Mouse (Mus musculus): Measurements from ENCODE around the gene Abcc1. TPM values are rescaled to one million over a fixed set of nuclear protein-coding genes. Genes with fewer than 3 reads are reported as not detected.

The Abcc1 gene
- total and polyA plus RNA-seq, 3 experiments: 30.2 to 49.7 (median 37.4) TPM

- no peaks in the 10 kb centered on the region for H3K27me3 ChIP-seq (replicated peaks)
- H3K4me3 ChIP-seq (replicated peaks in 1 of 3; ENCODE audit: low read depth in 2 of 3, low read length in 2 of 3, poor library complexity in 1 of 3): no peak overlapping the region
Observed at GRCm38 (mm10) chr16:14377321-14377720, 16.0 kb downstream of the Abcc1 start.

GRCm38 (mm10) chr16:14378654-14379053 is 17.3 kb downstream of the Abcc1 start:
- DNase-seq (ENCODE audit: extremely low read depth): peak; percentile 65
- no peak overlapping the region for H3K4me3 ChIP-seq (replicated peaks in 1 of 3; ENCODE audit: low read depth in 2 of 3, low read length in 2 of 3, poor library complexity in 1 of 3)
- H3K4me1 ChIP-seq (ENCODE audit: control insufficient read depth in 1 of 2, insufficient read depth in 2 of 2): peaks cover 14 to 83% of the 10 kb centered on the region in 2 experiments
- TF ChIP-seq E2F4 (IDR thresholded peaks at IDR 0.05; ENCODE audit: insufficient replicate concordance, low read depth, low read length) (no peak), EP300 (IDR thresholded peaks at IDR 0.05; ENCODE audit: low read length) (peak; percentile 36), BHLHE40 (IDR thresholded peaks at IDR 0.05; ENCODE audit: low read depth, low read length) (peak; percentile 41; the same call in 1 of the 2 replicates)
- H3K36me3 ChIP-seq (replicated peaks in 1 of 2; ENCODE audit: control insufficient read depth in 1 of 2, insufficient read depth in 1 of 2, low read length in 1 of 2): peaks cover 0 to 69% of the 10 kb centered on the region in 2 experiments
- dilution Hi-C loops (cut with MboI; ENCODE audit: extremely low pct_ligation_motif_present, extremely low pct_unique_long_range_greater_than_20kb, low sequenced_read_pairs): no loop called here
- no peak overlapping the region for H3K4me2 ChIP-seq (ENCODE audit: insufficient read depth, low read depth, poor library complexity, severe bottlenecking)
- no peaks in the 10 kb centered on the region for H3K27me3 ChIP-seq (replicated peaks)
- no peak overlapping the region for H3K9ac ChIP-seq (ENCODE audit: insufficient read depth, low read depth)
- peaks cover 46% of the 10 kb centered on the region for H3K79me2 ChIP-seq (replicated peaks; ENCODE audit: control insufficient read depth, extremely low read depth, insufficient read depth, poor library complexity, severe bottlenecking)
- H3K9me3 ChIP-seq (replicated peaks; ENCODE audit: low read length): no peaks in the 10 kb centered on the region
- H3K27ac ChIP-seq (ENCODE audit: insufficient read depth, low read depth): no peak overlapping the region
- in situ Hi-C loops (cut with MboI; ENCODE audit: low pct_ligation_motif_present, low pct_unique_long_range_greater_than_20kb, low sequenced_read_pairs): no loop called here

More at GRCm38 (mm10) chr16:14377321-14377720, 16.0 kb downstream of the Abcc1 start:
- dilution Hi-C loops (cut with MboI; ENCODE audit: extremely low pct_ligation_motif_present, extremely low pct_unique_long_range_greater_than_20kb, low sequenced_read_pairs) (no loop called here), in situ Hi-C loops (cut with MboI; ENCODE audit: low pct_ligation_motif_present, low pct_unique_long_range_greater_than_20kb, low sequenced_read_pairs) (no loop called here)
- Histone ChIP-seq H3K36me3 (replicated peaks in 1 of 2; ENCODE audit: control insufficient read depth in 1 of 2, insufficient read depth in 1 of 2, low read length in 1 of 2) (peaks cover 0 to 62% of the 10 kb centered on the region in 2 experiments), H3K4me1 (ENCODE audit: control insufficient read depth in 1 of 2, insufficient read depth in 2 of 2) (peaks cover 14 to 91% of the 10 kb centered on the region in 2 experiments), H3K9ac (ENCODE audit: insufficient read depth, low read depth) (no peak overlapping the region), H3K27ac (ENCODE audit: insufficient read depth, low read depth) (no peak overlapping the region), H3K79me2 (replicated peaks; ENCODE audit: control insufficient read depth, extremely low read depth, insufficient read depth, poor library complexity, severe bottlenecking) (peaks cover 41% of the 10 kb centered on the region), H3K9me3 (replicated peaks; ENCODE audit: low read length) (no peaks in the 10 kb centered on the region), H3K4me2 (ENCODE audit: insufficient read depth, low read depth, poor library complexity, severe bottlenecking) (no peak overlapping the region)
- no peak for DNase-seq (ENCODE audit: extremely low read depth)
- TF ChIP-seq MAX (IDR thresholded peaks at IDR 0.05; ENCODE audit: low read length): no peak
- TF ChIP-seq POLR2A (IDR thresholded peaks at IDR 0.05; ENCODE audit: low read depth, low read length): no peak
- TF ChIP-seq CTCF (conservative IDR thresholded peaks at IDR 0.05 in 1 of 2, IDR thresholded peaks at IDR 0.05 in 1 of 2; ENCODE audit: low read depth in 2 of 2, low read length in 2 of 2): no peak
- TF ChIP-seq RCOR1 (conservative IDR thresholded peaks at IDR 0.05; ENCODE audit: low read depth, low read length): no peak
- no peak for TF ChIP-seq IRF4 (IDR thresholded peaks at IDR 0.05; ENCODE audit: low read depth, low read length)
- TF ChIP-seq TBP (conservative IDR thresholded peaks at IDR 0.05; ENCODE audit: low read depth, low read length): no peak
- no peak for TF ChIP-seq CHD1 (IDR thresholded peaks at IDR 0.05; ENCODE audit: low read depth, low read length)
- no peak for TF ChIP-seq NRF1 (IDR thresholded peaks at IDR 0.05; ENCODE audit: low read depth, low read length)
- TF ChIP-seq ZMIZ1 (IDR thresholded peaks at IDR 0.05; ENCODE audit: low read depth, low read length): no peak
- no peak for TF ChIP-seq MAZ (IDR thresholded peaks at IDR 0.05; ENCODE audit: low read depth, low read length)
- TF ChIP-seq HCFC1 (IDR thresholded peaks at IDR 0.05; ENCODE audit: low read depth, low read length): no peak
- TF ChIP-seq JUND (conservative IDR thresholded peaks at IDR 0.05; ENCODE audit: low read depth, low read length): no peak
- no peak for TF ChIP-seq USF1 (IDR thresholded peaks at IDR 0.05; ENCODE audit: low read depth, low read length)
- no peak for TF ChIP-seq ETS1 (conservative IDR thresholded peaks at IDR 0.05; ENCODE audit: low read depth, low read length)
- TF ChIP-seq KAT2A (IDR thresholded peaks at IDR 0.05; ENCODE audit: insufficient replicate concordance, low read length): no peak
- TF ChIP-seq MYC (IDR thresholded peaks at IDR 0.05; ENCODE audit: low read depth, low read length): no peak
- no peak for TF ChIP-seq RAD21 (IDR thresholded peaks at IDR 0.05; ENCODE audit: low read depth, low read length)
- TF ChIP-seq CHD2 (IDR thresholded peaks at IDR 0.05; ENCODE audit: low read length): no peak
- TF ChIP-seq ZKSCAN1 (IDR thresholded peaks at IDR 0.05; ENCODE audit: borderline replicate concordance, low read depth, low read length): no peak
- TF ChIP-seq EP300 (IDR thresholded peaks at IDR 0.05; ENCODE audit: low read length): no peak
